Mouse (Mus musculus): Measurements from ENCODE around the gene Ceacam18. TPM values are rescaled to one million over a fixed set of nuclear protein-coding genes. Genes with fewer than 3 reads are reported as not detected.

Gene Ceacam18
- not detected for polyA plus RNA-seq (2012; fragmentation: generic; extraction: Trizol)

GRCm38 (mm10) chr7:43634500-43634899 is at the start of gene Ceacam18:
Gene Ceacam18 (plus strand): TSS chr7:43634707.

GRCm38 (mm10) chr7:43606896-43607742 is 27.4 kb upstream of the Ceacam18 start, which contains the start of gene Zfp819:
Gene Zfp819 (plus strand): TSS chr7:43607169.

GRCm38 (mm10) chr7:43660002-43660401 is 25.5 kb downstream of the Ceacam18 start, which contains the start of gene Siglece:
Gene Siglece (minus strand): TSS chr7:43660161.

GRCm38 (mm10) chr7:43671809-43672580 is 37.5 kb downstream of the Ceacam18 start, which contains the start of gene Ctu1:
Gene Ctu1 (plus strand): TSS chr7:43672016.

GRCm38 (mm10) chr7:43690118-43690517 is 55.6 kb downstream of the Ceacam18 start, which contains the start of gene Klk14:
Gene Klk14 (plus strand): TSS chr7:43690418.

Other genes starting within 250 kb of the Ceacam18 start
- gene Siglecg, start 226.5 kb upstream of the Ceacam18 start, polyA plus RNA-seq (2012; fragmentation: generic; extraction: Trizol): under 1 TPM in 1 of 2 experiments, not detected in 1; 0.62 TPM
- not detected for gene Lim2, start 207.0 kb upstream of the Ceacam18 start, polyA plus RNA-seq (2012; fragmentation: generic; extraction: Trizol)
- gene Nkg7, start 197.6 kb upstream of the Ceacam18 start, polyA plus RNA-seq (2012; fragmentation: generic; extraction: Trizol): under 1 TPM in 1 of 2 experiments, not detected in 1; 0.09 TPM
- gene Cldnd2, start 193.9 kb upstream of the Ceacam18 start, polyA plus RNA-seq (2012; fragmentation: generic; extraction: Trizol): not detected
- 100 to 1,000 TPM; 318 to 407 TPM for gene Etfb, start 190.6 kb upstream of the Ceacam18 start, polyA plus RNA-seq (2012; fragmentation: generic; extraction: Trizol)
- under 1 TPM; 0.07 to 0.63 TPM for gene Gm45233, start 190.6 kb upstream of the Ceacam18 start, polyA plus RNA-seq (2012; fragmentation: generic; extraction: Trizol)
- 1 to 10 TPM in 1 of 2 experiments, under 1 TPM in 1; 0.11 to 2.1 TPM for gene Vsig10l, start 171.6 kb upstream of the Ceacam18 start, polyA plus RNA-seq (2012; fragmentation: generic; extraction: Trizol)
- 10 to 100 TPM in 1 of 2 experiments, 1 to 10 TPM in 1; 5.7 to 26.5 TPM for gene Iglon5, start 144.6 kb upstream of the Ceacam18 start, polyA plus RNA-seq (2012; fragmentation: generic; extraction: Trizol)
- gene 4931406B18Rik, start 128.8 kb upstream of the Ceacam18 start, polyA plus RNA-seq (2012; fragmentation: generic; extraction: Trizol): not detected
- gene Cd33, start 90.3 kb upstream of the Ceacam18 start, polyA plus RNA-seq (2012; fragmentation: generic; extraction: Trizol): under 1 TPM in 1 of 2 experiments, not detected in 1; 0.04 TPM
- 1 to 10 TPM in 1 of 2 experiments, under 1 TPM in 1; 0.11 to 2.6 TPM for gene Zfp658, start 72.5 kb upstream of the Ceacam18 start, polyA plus RNA-seq (2012; fragmentation: generic; extraction: Trizol)
- gene Zfp719, start 55.1 kb upstream of the Ceacam18 start, polyA plus RNA-seq (2012; fragmentation: generic; extraction: Trizol): 1 to 10 TPM in 1 of 2 experiments, under 1 TPM in 1; 0.09 to 1.8 TPM
- not detected for gene Zfp819, start 27.5 kb upstream of the Ceacam18 start, polyA plus RNA-seq (2012; fragmentation: generic; extraction: Trizol)
- gene Siglece, start 25.5 kb downstream of the Ceacam18 start, polyA plus RNA-seq (2012; fragmentation: generic; extraction: Trizol): not detected
- 10 to 100 TPM in 1 of 2 experiments, 1 to 10 TPM in 1; 6.7 to 11.8 TPM for gene Ctu1, start 37.3 kb downstream of the Ceacam18 start, polyA plus RNA-seq (2012; fragmentation: generic; extraction: Trizol)
- under 1 TPM; 0.05 to 0.08 TPM for gene Klk14, start 55.7 kb downstream of the Ceacam18 start, polyA plus RNA-seq (2012; fragmentation: generic; extraction: Trizol)
- not detected for gene Klk13, start 77.9 kb downstream of the Ceacam18 start, polyA plus RNA-seq (2012; fragmentation: generic; extraction: Trizol)
- gene Klk12, start 134.2 kb downstream of the Ceacam18 start, polyA plus RNA-seq (2012; fragmentation: generic; extraction: Trizol): not detected
- not detected for gene Klk11, start 139.9 kb downstream of the Ceacam18 start, polyA plus RNA-seq (2012; fragmentation: generic; extraction: Trizol)
- 1 to 10 TPM in 1 of 2 experiments, under 1 TPM in 1; 0.12 to 2.5 TPM for gene Klk10, start 146.3 kb downstream of the Ceacam18 start, polyA plus RNA-seq (2012; fragmentation: generic; extraction: Trizol)
- under 1 TPM in 1 of 2 experiments, not detected in 1; 0.08 TPM for gene Klk9, start 157.2 kb downstream of the Ceacam18 start, polyA plus RNA-seq (2012; fragmentation: generic; extraction: Trizol)
- gene Klk8, start 162.9 kb downstream of the Ceacam18 start, polyA plus RNA-seq (2012; fragmentation: generic; extraction: Trizol): under 1 TPM; 0.11 to 0.25 TPM
- not detected for gene Klk7, start 176.6 kb downstream of the Ceacam18 start, polyA plus RNA-seq (2012; fragmentation: generic; extraction: Trizol)
- under 1 TPM in 1 of 2 experiments, not detected in 1; 0.12 TPM for gene Klk6, start 189.8 kb downstream of the Ceacam18 start, polyA plus RNA-seq (2012; fragmentation: generic; extraction: Trizol)
- not detected for gene Klk5, start 207.3 kb downstream of the Ceacam18 start, polyA plus RNA-seq (2012; fragmentation: generic; extraction: Trizol)
- not detected for gene Klk4, start 246.5 kb downstream of the Ceacam18 start, polyA plus RNA-seq (2012; fragmentation: generic; extraction: Trizol)